Mouse (Mus musculus): ENCODE measurements around the gene Htr2b. TPM values are rescaled to one million over a fixed set of nuclear protein-coding genes. Genes with fewer than 3 reads are reported as not detected.

Htr2b gene
- polyA plus RNA-seq (2017; shearing (Covaris generic)): not detected

DNA sequence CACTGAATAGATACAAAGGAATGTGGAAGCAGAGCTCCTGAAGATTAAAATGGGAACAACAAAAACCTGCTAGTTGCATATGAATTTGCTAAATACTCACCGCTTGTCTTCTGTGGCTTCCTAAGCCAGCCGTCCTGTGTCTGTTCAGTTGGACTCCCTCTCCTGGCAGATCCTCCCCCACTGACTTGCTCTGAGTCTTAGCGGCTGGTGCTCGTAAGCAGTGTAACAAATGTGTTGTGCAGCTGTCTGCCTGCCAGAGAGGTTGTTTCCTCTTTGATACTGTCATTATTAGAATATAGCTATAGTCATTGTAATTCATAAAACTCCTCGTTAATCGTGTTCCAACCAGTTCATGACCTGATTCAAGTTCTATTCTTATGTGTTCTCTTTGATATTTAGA, at the start of gene Htr2b:
TSS of gene Htr2b (minus strand) at position 192 of the 400 bp plus-strand sequence.

DNA sequence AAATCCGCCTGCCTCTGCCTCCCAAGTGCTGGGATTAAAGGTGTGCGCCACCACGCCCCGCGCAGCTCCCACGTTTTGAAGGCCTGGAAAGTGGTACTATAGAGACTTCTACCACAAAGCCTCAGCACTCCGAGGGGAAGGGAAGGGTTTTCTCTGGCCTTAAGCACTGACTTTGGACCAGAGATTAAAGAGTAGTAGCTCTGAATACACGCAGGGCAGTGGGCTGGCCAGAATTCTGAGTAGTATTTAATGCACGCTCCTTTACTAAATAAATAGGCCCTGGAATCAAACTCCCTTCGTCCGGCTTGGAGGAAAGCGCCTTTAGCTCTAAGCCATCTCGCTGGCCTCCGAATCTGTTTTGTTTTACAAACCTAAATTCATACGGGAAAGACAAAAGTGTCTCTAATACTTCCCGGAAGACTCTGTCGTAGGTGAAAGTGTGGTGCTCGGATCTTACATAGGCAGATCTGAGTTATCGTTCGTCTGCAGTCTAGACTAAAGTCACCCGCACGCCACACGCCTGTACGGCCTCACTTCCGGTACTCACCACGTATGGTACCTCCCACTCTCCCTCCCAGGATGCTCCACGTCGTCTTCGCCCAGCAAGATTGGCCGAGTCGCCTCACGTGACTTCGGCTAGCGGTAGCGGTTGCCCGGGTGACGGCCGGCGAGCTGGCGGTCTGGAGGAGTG, 42.5 kb upstream of the Htr2b start, which contains the start of gene Armc9:
TSS of gene Armc9 (plus strand) at position 648 of the 691 bp plus-strand sequence.

DNA sequence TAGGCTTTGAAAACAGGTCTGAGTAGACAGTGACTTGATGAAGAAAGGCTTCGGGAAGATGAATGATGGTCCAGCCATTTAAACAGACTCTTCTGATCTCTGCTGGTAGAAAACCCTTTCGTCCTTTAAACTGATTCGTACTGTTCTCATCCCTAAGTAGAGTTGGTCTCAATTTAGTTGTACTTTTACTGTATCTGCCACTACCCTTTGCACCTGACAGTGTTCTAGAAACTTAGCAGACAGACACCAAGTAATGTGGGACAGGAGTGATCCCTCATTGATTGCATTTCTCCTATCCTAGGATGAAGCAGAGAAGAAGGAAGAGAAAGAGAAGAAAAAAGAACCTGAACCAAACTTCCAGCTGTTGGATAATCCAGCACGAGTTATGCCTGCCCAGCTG, 21.6 kb upstream of the Htr2b start, which contains the start of gene Gm21972:
TSS of gene Gm21972 (plus strand) at position 301 of the 400 bp plus-strand sequence.

GRCm38 (mm10) chr1:86064271-86064991, 47.3 kb downstream of the Htr2b start, which contains the start of gene Psmd1:
Psmd1 (plus strand) TSS chr1:86064387.

Other genes with a start within 250 kb of the Htr2b start
- 156 TPM for gene Itm2c, start 217.7 kb downstream of the Htr2b start, polyA plus RNA-seq (2017; shearing (Covaris generic))
- not detected for gene 4933407L21Rik, start 183.5 kb downstream of the Htr2b start, polyA plus RNA-seq (2017; shearing (Covaris generic))
- gene Gpr55, start 151.0 kb downstream of the Htr2b start, polyA plus RNA-seq (2017; shearing (Covaris generic)): not detected
- not detected for gene Spata3, start 95.2 kb downstream of the Htr2b start, polyA plus RNA-seq (2017; shearing (Covaris generic))
- gene 2810459M11Rik, start 66.1 kb downstream of the Htr2b start, polyA plus RNA-seq (2017; shearing (Covaris generic)): not detected
- 68.7 TPM for gene Psmd1, start 47.6 kb downstream of the Htr2b start, polyA plus RNA-seq (2017; shearing (Covaris generic))
- gene Gm21972, start 21.7 kb upstream of the Htr2b start, polyA plus RNA-seq (2017; shearing (Covaris generic)): not detected
- 4.9 TPM for gene Armc9, start 42.8 kb upstream of the Htr2b start, polyA plus RNA-seq (2017; shearing (Covaris generic))
- gene B3gnt7, start 190.9 kb upstream of the Htr2b start, polyA plus RNA-seq (2017; shearing (Covaris generic)): not detected
- gene Ncl, start 247.4 kb upstream of the Htr2b start, polyA plus RNA-seq (2017; shearing (Covaris generic)): 588 TPM

Data from naive thymus-derived CD4-positive, alpha-beta T cell, adult 5 months (primary cell).